Comparison of ENCODE assay signal across 20 mouse cellular contexts in genomic region chr2:58107046-58107445, GRCm38 (mm10). TPM values are rescaled to one million over a fixed set of nuclear protein-coding genes. Genes with fewer than 3 reads are reported as not detected.
DNase-seq lines count a peak whose midpoint lies in the region; ATAC-seq lines count a peak whose summit lies in the region.
"Had no signal": no experiment of that assay in that cellular context is flagged by ENCODE, and none has a peak within 500 bp of the region (broad histone marks: within the 10 kb centered on the region; RNA-seq: fewer than 3 reads in every experiment).

No protein-coding gene starts in this region.

- intact Hi-C loops in heart, postnatal 25 days (cut with DNase I), result no loop called here

- ATAC-seq in frontal cortex, adult (ENCODE audit: low TSS enrichment), result no peak
- ATAC-seq: forebrain, embryonic 15.5 days; hindbrain, postnatal 0 days; intestine, embryonic 16.5 days; Patski had no signal

- DNase-seq in 416B (ENCODE audit: low read depth), result peak; percentile 80
- peak; percentile 67 for DNase-seq in CD4-positive, CD25-positive, alpha-beta regulatory T cell, adult 2 months (ENCODE audit: low read depth, low spot score)
- DNase-seq in induced T-regulatory cell, adult 2 months (ENCODE audit: low read depth), result peak; percentile 73
- peak; percentile 5 to 8 for DNase-seq in natural killer cell, adult 2 months (ENCODE audit: low spot score in 2 of 2)
- no peak for DNase-seq in heart, postnatal 25 days (ENCODE audit: low spot score)
- DNase-seq: adrenal gland, adult 8-10 months; cerebellum, adult 11-12 months; cerebellum, adult 9-10 months; cerebellum, postnatal 25 days; gastrocnemius, postnatal 25 days; heart, postnatal 10 days had no signal

RNA-seq across cellular contexts. Expression of gene Ermn, which starts 54.4 kb away (rescaled TPM):
- total RNA-seq in heart, postnatal 25 days (2021), result not detected
- total RNA-seq: adrenal gland, adult 8-10 months; adrenal gland, postnatal 4 days; gastrocnemius, adult 18-20 months; gastrocnemius, postnatal 25 days; granulocyte monocyte progenitor cell, adult 5-6 weeks; heart, postnatal 10 days; hematopoietic stem cell, adult 5-6 weeks had no signal
